Mouse (Mus musculus) effector memory CD4-positive, alpha-beta T cell, adult 7 months (primary cell): Measurements from ENCODE around the gene Gm4792. TPM values are rescaled to one million over a fixed set of nuclear protein-coding genes. Genes with fewer than 3 reads are reported as not detected.

Source experiments
- polyA plus RNA-seq: library from polyadenylated mRNA; unstranded; fragments of 100-300 nt; shearing (Covaris generic); gene quantifications from one replicate; pipeline ENCODE4 v1.2.1, GENCODE M21; 2017

Gene Gm4792
- not detected for polyA plus RNA-seq

DNA sequence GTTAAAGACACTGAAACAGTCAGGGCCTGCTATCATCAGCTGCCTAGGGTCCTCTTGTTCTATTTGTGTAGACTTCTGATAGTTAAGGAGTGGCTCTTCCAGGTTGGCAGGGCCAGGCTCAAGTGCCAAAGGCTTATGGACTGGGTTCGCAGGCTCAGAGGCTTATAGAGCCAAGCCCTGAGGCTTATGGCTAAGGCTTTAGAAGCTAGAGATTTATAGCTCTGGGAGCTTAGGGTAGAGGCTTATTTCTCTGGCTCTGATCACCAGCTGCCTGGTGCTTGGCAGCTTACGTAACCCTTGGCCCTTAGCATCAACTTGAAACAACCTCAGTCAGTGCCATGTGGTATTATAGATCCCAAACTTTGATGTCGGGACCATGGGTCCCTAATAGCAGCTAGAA lies at the start of gene Gm4792:
Gene Gm4792 (minus strand): TSS at position 233 of the 400 bp plus-strand sequence.

GRCm38 (mm10) chr10:94311511-94312006 lies 13.1 kb upstream of the Gm4792 start, which contains the start of gene Tmcc3:
Gene Tmcc3 (plus strand): TSS chr10:94311949.

Other genes with a start within 250 kb of the Gm4792 start
- gene Nr2c1, start 150.7 kb downstream of the Gm4792 start, polyA plus RNA-seq: 5.1 TPM
- 83.5 TPM for gene Ndufa12, start 100.0 kb downstream of the Gm4792 start, polyA plus RNA-seq
- gene Tmcc3, start 13.2 kb upstream of the Gm4792 start, polyA plus RNA-seq: 1.7 TPM